Mouse (Mus musculus): ENCODE results near the gene Rab3gap2.

The Rab3gap2 gene

GRCm38 (mm10) chr1:185227766-185228165 lies 23.8 kb downstream of the Rab3gap2 start:
- no peak for DNase-seq

- DNase-seq, result peak; percentile 21 to 34
Measured at GRCm38 (mm10) chr1:185229406-185230201, 25.7 kb downstream of the Rab3gap2 start.

GRCm38 (mm10) chr1:185235837-185236236 lies 31.9 kb downstream of the Rab3gap2 start:
- DNase-seq, result no peak

GRCm38 (mm10) chr1:185236530-185236929 lies 32.6 kb downstream of the Rab3gap2 start:
- DNase-seq, result no peak

- DNase-seq, result no peak
Measured at GRCm38 (mm10) chr1:185243013-185243412, 39.1 kb downstream of the Rab3gap2 start.

- no peak for DNase-seq
Measured at GRCm38 (mm10) chr1:185245456-185245855, 41.5 kb downstream of the Rab3gap2 start.

GRCm38 (mm10) chr1:185247429-185248085 lies 43.6 kb downstream of the Rab3gap2 start:
- no peak for DNase-seq

GRCm38 (mm10) chr1:185248728-185249127 lies 44.8 kb downstream of the Rab3gap2 start:
- no peak for DNase-seq

- DNase-seq, result no peak
Measured at GRCm38 (mm10) chr1:185252351-185252750, 48.4 kb downstream of the Rab3gap2 start.

GRCm38 (mm10) chr1:185253140-185253892 lies 49.4 kb downstream of the Rab3gap2 start:
- peak; percentile 21 to 36 for DNase-seq

GRCm38 (mm10) chr1:185255336-185255735 lies 51.4 kb downstream of the Rab3gap2 start:
- no peak for DNase-seq

- DNase-seq, result no peak
Measured at GRCm38 (mm10) chr1:185256753-185257152, 52.8 kb downstream of the Rab3gap2 start.

GRCm38 (mm10) chr1:185262565-185262964 lies 58.6 kb downstream of the Rab3gap2 start:
- DNase-seq, result peak in 1 of 2 experiments; percentile 15

GRCm38 (mm10) chr1:185268675-185269074 lies 64.8 kb downstream of the Rab3gap2 start:
- no peak for DNase-seq

- no peak for DNase-seq
Measured at GRCm38 (mm10) chr1:185270403-185271097, 66.6 kb downstream of the Rab3gap2 start.

GRCm38 (mm10) chr1:185271373-185271772 lies 67.5 kb downstream of the Rab3gap2 start:
- DNase-seq, result no peak

GRCm38 (mm10) chr1:185274819-185275545 lies 71.1 kb downstream of the Rab3gap2 start:
- no peak for DNase-seq

GRCm38 (mm10) chr1:185275976-185276375 lies 72.1 kb downstream of the Rab3gap2 start:
- DNase-seq, result no peak

GRCm38 (mm10) chr1:185277022-185277421 lies 73.1 kb downstream of the Rab3gap2 start:
- DNase-seq, result no peak

GRCm38 (mm10) chr1:185279288-185279687 lies 75.4 kb downstream of the Rab3gap2 start:
- DNase-seq, result no peak

GRCm38 (mm10) chr1:185280616-185281015 lies 76.7 kb downstream of the Rab3gap2 start:
- DNase-seq, result no peak

GRCm38 (mm10) chr1:185282846-185283245 lies 78.9 kb downstream of the Rab3gap2 start:
- no peak for DNase-seq
